Mouse (Mus musculus): Measurements from ENCODE around the gene Aqp9.

GRCm38 (mm10) chr9:71162131-71162857, 6.2 kb downstream of the Aqp9 start:
- TF ChIP-seq CTCF (IDR thresholded peaks at IDR 0.05; ENCODE audit: insufficient read depth, low read length), result no peak
- TF ChIP-seq POLR2A (IDR thresholded peaks at IDR 0.05; ENCODE audit: borderline replicate concordance, extremely low read depth, low read depth, low read length), result no peak

Measured in lung, adult 2 months (tissue).